Mouse (Mus musculus): ENCODE data around the gene Fgf4. TPM values are rescaled to one million over a fixed set of nuclear protein-coding genes. Genes with fewer than 3 reads are reported as not detected.

Fgf4 gene
- total RNA-seq (2023) = not detected

DNA sequence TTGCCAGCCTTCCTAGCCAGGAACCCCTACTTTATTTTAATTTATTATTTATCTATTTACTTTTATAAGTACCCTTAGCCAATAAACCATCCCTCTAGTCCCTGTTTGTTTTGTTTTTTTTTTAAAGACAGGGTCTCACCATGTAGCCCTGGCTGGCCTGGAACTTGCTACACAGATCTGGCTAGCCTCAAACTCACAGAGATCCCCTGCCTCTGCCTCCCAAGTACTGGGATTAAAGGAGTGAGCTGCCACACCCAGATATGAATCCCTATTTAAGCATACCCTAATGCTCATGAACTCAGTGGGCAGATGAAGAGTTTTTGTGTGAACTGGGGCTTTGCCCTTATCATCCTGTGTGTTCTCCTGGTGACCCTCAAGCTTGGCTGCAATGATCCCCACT, at the start of gene Fgf4:
Gene Fgf4 (plus strand): TSS at position 301 of the 400 bp plus-strand sequence.

DNA sequence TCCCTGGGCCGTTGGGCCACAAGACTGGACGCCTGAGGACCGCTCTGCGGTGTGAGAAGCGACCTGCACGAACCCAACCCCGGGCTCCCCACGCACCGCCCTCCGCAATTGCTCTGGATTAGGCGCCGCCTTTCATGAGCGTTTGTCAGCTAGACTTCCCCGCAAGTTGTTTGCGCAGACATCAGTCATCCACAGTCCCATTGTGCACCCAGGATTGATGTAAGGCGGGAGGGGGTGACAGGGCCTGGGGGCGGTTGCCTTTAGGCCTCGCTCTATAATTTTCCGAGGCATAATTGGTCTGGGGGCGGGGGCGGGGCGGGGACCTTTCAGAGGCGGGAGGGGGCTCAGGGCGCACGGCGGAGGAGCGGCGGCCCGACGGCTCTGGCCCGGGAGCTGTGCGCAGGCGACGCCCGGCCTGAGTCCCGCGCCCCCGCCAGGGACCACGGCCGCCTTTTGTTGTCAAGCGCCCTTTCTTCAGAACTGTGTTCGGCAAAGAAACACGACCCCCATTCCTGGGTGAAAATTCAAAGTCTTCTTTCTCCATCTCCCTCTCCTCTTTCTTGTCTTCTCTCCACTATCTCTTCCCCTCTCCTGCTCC, 9.2 kb upstream of the Fgf4 start, which contains the start of gene Fgf3:
Gene Fgf3 (plus strand): TSS at position 193 of the 598 bp plus-strand sequence.

DNA sequence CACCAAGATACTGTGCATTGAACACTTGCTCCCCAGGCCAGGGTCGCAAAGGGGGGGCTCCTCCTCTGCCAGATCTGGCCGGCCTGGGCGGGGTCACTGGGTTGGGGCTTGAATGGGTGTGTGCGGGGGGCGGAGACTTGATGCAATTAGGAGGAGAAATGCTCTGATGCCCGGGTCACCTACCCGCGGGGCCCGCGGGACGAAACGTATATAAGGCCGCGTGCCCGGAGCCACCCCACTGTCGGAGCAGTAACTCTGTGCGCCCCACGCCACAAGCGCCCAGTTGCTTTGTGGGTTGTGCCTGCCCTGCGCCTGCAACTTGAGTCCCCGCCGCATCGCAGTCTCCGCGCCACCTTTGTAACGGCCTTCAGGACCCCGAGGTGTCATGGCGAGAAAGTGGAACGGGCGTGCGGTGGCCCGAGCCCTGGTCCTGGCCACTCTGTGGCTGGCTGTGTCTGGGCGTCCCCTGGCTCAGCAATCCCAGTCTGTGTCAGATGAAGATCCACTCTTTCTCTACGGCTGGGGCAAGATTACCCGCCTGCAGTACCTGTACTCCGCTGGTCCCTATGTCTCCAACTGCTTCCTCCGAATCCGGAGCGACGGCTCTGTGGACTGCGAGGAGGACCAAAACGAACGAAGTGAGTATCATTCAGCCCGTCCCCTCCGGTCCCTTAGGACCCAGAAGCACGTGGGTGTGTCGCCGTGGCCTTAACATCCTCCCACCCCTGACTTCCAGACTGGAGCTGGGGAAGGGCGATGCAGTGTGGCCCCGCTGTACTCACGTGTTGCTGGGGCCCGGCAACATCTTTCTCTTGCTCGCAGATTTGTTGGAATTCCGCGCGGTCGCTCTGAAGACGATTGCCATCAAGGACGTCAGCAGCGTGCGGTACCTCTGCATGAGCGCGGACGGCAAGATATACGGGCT, 49.4 kb downstream of the Fgf4 start, which contains the start of gene Fgf15:
Gene Fgf15 (plus strand): TSS at position 238 of the 925 bp plus-strand sequence.

Other genes with a start within 250 kb of the Fgf4 start
- gene Ano1, start 95.4 kb upstream of the Fgf4 start, total RNA-seq (2023) = not detected
- gene Fgf3, start 9.3 kb upstream of the Fgf4 start, total RNA-seq (2023) = not detected
- not detected for gene Fgf15, start 49.2 kb downstream of the Fgf4 start, total RNA-seq (2023)
- gene LTO1, start 67.7 kb downstream of the Fgf4 start, total RNA-seq (2023) = 45.6 TPM
- gene Ccnd1, start 92.6 kb downstream of the Fgf4 start, total RNA-seq (2023) = 1.9 TPM

Measured in CD8-positive naive resting alpha-beta T cell, adult 57 days (primary cell).